ENCODE assay signal across 8 mouse cellular contexts in the genomic region with DNA sequence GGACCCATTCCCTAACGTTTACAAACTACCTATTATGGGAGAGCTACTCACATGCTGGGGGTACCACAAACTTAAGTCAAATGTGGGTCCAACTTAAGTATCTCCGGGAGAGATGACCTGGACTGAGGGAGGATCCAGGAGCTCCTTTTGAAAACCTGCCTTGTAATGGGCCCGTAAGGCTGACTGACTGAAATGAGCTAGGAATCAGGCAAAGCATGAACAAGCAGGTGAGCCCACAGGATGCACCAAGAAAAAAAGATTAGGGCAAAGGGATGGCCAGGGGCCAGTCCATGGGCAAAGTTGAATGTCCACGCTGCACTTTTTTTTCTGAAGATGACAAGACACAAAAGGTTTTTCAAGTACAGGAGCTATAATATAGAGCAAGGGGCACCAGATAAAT. TPM values are rescaled to one million over a fixed set of nuclear protein-coding genes. Genes with fewer than 3 reads are reported as not detected.
DNase-seq lines count a peak whose midpoint lies in the region; ATAC-seq lines count a peak whose summit lies in the region.

No protein-coding gene starts in this region.

- H3K4me1 ChIP-seq in forebrain, embryonic 12.5 days, result peaks cover 23% of the 10 kb centered on the region
- peaks cover 37% of the 10 kb centered on the region for H3K4me1 ChIP-seq in midbrain, embryonic 10.5 days

- peak overlapping the region; percentile 91 for H3K9ac ChIP-seq in forebrain, embryonic 12.5 days

- DNase-seq in urinary bladder, postnatal 25 days (ENCODE audit: low spot score), result peak; percentile 13
- no peak for DNase-seq in urinary bladder, postnatal 4 days (ENCODE audit: low spot score in 2 of 2)
- DNase-seq in kidney, adult 18-20 months, result peak; percentile 28
- no peak for DNase-seq in midbrain, embryonic 10.5 days (ENCODE audit: low spot score)
- DNase-seq in left cerebral cortex, adult 8-10 months (ENCODE audit: low spot score in 2 of 2), result no peak
- no peak for DNase-seq in adrenal gland, postnatal 36 days

- 4% methylated on average over 4 of the region's 4 CpGs for WGBS in forebrain, embryonic 12.5 days
- 17% methylated on average over 4 of the region's 4 CpGs for WGBS in midbrain, embryonic 10.5 days

- no peak overlapping the region for H3K27ac ChIP-seq in forebrain, embryonic 12.5 days
- H3K27ac ChIP-seq in midbrain, embryonic 10.5 days (replicated peaks), result peak overlapping the region; percentile 99

- peak overlapping the region; percentile 64 for H3K4me2 ChIP-seq in forebrain, embryonic 12.5 days

- no peak for ATAC-seq in forebrain, embryonic 12.5 days (ENCODE audit: low FRiP score)
- no peak for ATAC-seq in frontal cortex, adult (ENCODE audit: low TSS enrichment)

- H3K36me3 ChIP-seq in forebrain, embryonic 12.5 days (replicated peaks), result peaks cover 18% of the 10 kb centered on the region
- peaks cover 37% of the 10 kb centered on the region for H3K36me3 ChIP-seq in midbrain, embryonic 10.5 days

- H3K4me3 ChIP-seq in forebrain, embryonic 12.5 days (replicated peaks), result peak overlapping the region; percentile 81
- peak overlapping the region; percentile 83 for H3K4me3 ChIP-seq in midbrain, embryonic 10.5 days

- no peaks in the 10 kb centered on the region for H3K9me3 ChIP-seq in forebrain, embryonic 12.5 days
- H3K9me3 ChIP-seq in midbrain, embryonic 10.5 days (replicated peaks), result no peaks in the 10 kb centered on the region

- H3K27me3 ChIP-seq in forebrain, embryonic 12.5 days, result peaks cover 4% of the 10 kb centered on the region; the same call in 1 of the 2 replicates
- H3K27me3 ChIP-seq in midbrain, embryonic 10.5 days (ENCODE audit: low read depth, poor library complexity, severe bottlenecking), result peaks cover 7% of the 10 kb centered on the region

RNA-seq across cellular contexts. Expression of a gene that starts 1.1 kb away (rescaled TPM):
- polyA plus RNA-seq in forebrain, embryonic 12.5 days (2016; fragmentation: Nextera tagmentation; extraction: Ambion mirVana), result 128 and 132 TPM in 2 replicates
- 131 and 142 TPM in 2 replicates for polyA plus RNA-seq in midbrain, embryonic 10.5 days (2016; fragmentation: Nextera tagmentation; extraction: Ambion mirVana)
- total RNA-seq in left cerebral cortex, adult 8-10 months (2022), result 10 to 100 TPM; 36.9 to 37.8 (median 37.8) TPM
- 10 to 100 TPM; 37.8 to 42.6 TPM for total RNA-seq in adrenal gland, postnatal 36 days (2021)

RNA-seq across cellular contexts. Expression of a gene that starts 19.5 kb away (rescaled TPM):
- polyA plus RNA-seq in forebrain, embryonic 12.5 days (2016; fragmentation: Nextera tagmentation; extraction: Ambion mirVana), result not detected in 2 replicates
- not detected in 2 replicates for polyA plus RNA-seq in midbrain, embryonic 10.5 days (2016; fragmentation: Nextera tagmentation; extraction: Ambion mirVana)
- not detected for total RNA-seq in left cerebral cortex, adult 8-10 months (2022)
- not detected for total RNA-seq in adrenal gland, postnatal 36 days (2021)

RNA-seq across cellular contexts. Expression of a gene that starts 37.0 kb away (rescaled TPM):
- polyA plus RNA-seq in forebrain, embryonic 12.5 days (2016; fragmentation: Nextera tagmentation; extraction: Ambion mirVana), result not detected in 2 replicates
- 0.10 TPM in 1 of 2 replicates, not detected in the other for polyA plus RNA-seq in midbrain, embryonic 10.5 days (2016; fragmentation: Nextera tagmentation; extraction: Ambion mirVana)
- total RNA-seq in left cerebral cortex, adult 8-10 months (2022), result under 1 TPM; 0.46 to 0.56 (median 0.51) TPM
- total RNA-seq in adrenal gland, postnatal 36 days (2021), result under 1 TPM; 0.16 to 0.17 TPM

Comparison
In these comparisons a context has a peak if more than half of its experiments do, and no peak if none do; other contexts are left out.
1. DNase-seq: peak in urinary bladder, postnatal 25 days (single experiment) and kidney, adult 18-20 months (single experiment); none in urinary bladder, postnatal 4 days (0 of 2), midbrain, embryonic 10.5 days (single experiment), left cerebral cortex, adult 8-10 months (0 of 2) and adrenal gland, postnatal 36 days (0 of 2).